Mouse (Mus musculus) kidney, postnatal 0 days (tissue): Measurements from ENCODE around the gene Cbx7. TPM values are rescaled to one million over a fixed set of nuclear protein-coding genes. Genes with fewer than 3 reads are reported as not detected.

Experiments
- ATAC-seq: fragments of 200-750 bp; cut with Nextera tagmentation; replicated peaks from 2 replicates; pipeline ENCODE4 v1.8.0; 2017; ENCODE audit warnings: low read depth, moderate number of reproducible peaks, moderate TSS enrichment, moderate library complexity; ENCODE audit not compliant: low FRiP score
- DNase-seq: peaks from one replicate; pipeline ENCODE4 v3.0.0-alpha.2; 2016; ENCODE audit warnings: low spot score
- H3K27ac ChIP-seq: fragments of 300-500 bp; sonication (generic); 2 replicates; pipeline ENCODE4 v1.5.1; 2014; ENCODE audit warnings: mild to moderate bottlenecking
- H3K27me3 ChIP-seq: fragments of 300-500 bp; sonication (generic); 2 replicates; pipeline ENCODE4 v1.6.1; 2014; ENCODE audit warnings: low read length, mixed read lengths; ENCODE audit not compliant: insufficient read depth
- H3K36me3 ChIP-seq: fragments of 300-500 bp; sonication (generic); 2 replicates; pipeline ENCODE4 v1.6.1; 2014; ENCODE audit warnings: low read length, mixed read lengths; ENCODE audit not compliant: insufficient read depth
- H3K4me1 ChIP-seq: fragments of 300-500 bp; sonication (generic); replicated peaks from 2 replicates; pipeline ENCODE4 v1.6.1; 2014; ENCODE audit warnings: antibody characterized with exemption, low read length, mixed read lengths; ENCODE audit not compliant: insufficient read depth
- H3K4me2 ChIP-seq: fragments of 300-500 bp; sonication (generic); 2 replicates; pipeline ENCODE4 v1.6.1; 2014; ENCODE audit warnings: mild to moderate bottlenecking, low read length, moderate library complexity, mixed read lengths
- H3K4me3 ChIP-seq: fragments of 300-500 bp; sonication (generic); replicated peaks from 2 replicates; pipeline ENCODE4 v1.5.1; 2014; ENCODE audit warnings: low read depth, low read length
- H3K9ac ChIP-seq: fragments of 300-500 bp; sonication (generic); 2 replicates; pipeline ENCODE4 v1.6.1; 2014; ENCODE audit warnings: low read depth, low read length
- H3K9me3 ChIP-seq: fragments of 300-500 bp; sonication (generic); replicated peaks from 2 replicates; pipeline ENCODE4 v1.6.1; 2016; ENCODE audit warnings: low read length, inconsistent platforms, mixed read lengths
- CTCF ChIP-seq: IDR thresholded peaks from 2 replicates; pipeline ENCODE4 v1.5.1; 2016; ENCODE audit warnings: antibody characterized with exemption, low read depth, mild to moderate bottlenecking, moderate library complexity
- WGBS: fragments of 180-500 bp; shearing (Covaris S2); extraction: QIAGEN DNeasy Blood & Tissue Kit; methylation state at CpG from one replicate; pipeline ENCODE4 v1.1.7; 2014; 5-methylcytosine and 5-hydroxymethylcytosine counted together
- polyA plus RNA-seq: library from polyadenylated mRNA; unstranded; fragments of >200 nt; fragmentation: Nextera tagmentation; extraction: Ambion mirVana; gene quantifications from 2 replicates; pipeline ENCODE4 v1.2.1, GENCODE M21; 2015

Gene Cbx7
- polyA plus RNA-seq, 1 experiment from 2014 or later: 4.6 TPM

DNA sequence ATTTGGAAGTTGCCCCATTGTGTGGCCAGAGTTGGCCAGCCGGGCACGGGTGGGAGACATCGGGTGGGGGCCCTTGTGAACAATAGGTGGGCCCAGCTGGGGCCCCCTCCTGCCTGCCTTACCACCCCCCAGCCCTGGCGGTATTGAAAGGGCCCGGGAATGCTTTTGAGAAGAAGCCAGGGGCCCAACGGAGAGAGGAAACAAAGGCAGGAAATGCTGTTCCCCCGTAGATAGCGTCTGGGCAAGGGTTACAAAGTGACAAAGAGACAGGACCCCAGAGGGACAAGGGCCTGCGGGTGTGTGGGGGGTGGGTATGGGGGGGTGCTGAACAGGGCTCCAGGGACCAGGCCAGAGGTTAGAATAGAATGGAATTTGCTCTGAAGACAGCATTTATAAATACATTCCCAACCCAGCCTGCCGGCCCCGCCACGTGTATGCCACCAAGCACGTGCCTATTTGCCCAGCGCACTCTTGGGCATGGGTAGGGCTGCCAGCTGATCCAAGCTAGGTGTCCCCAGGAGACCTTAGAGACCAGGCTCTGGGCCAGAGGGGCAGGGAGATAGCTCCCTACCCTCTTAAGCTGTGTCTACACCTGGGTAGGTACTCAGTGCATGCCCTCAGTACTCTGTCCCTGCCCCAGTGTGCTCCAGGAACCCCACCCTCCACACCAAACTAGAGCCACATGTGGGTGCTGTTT is 33.9 kb upstream of the Cbx7 start:
- Histone ChIP-seq H3K27ac (peak overlapping the region; percentile 61; the same call in 1 of the 2 replicates), H3K36me3 (no peaks in the 10 kb centered on the region), H3K9me3 (no peaks in the 10 kb centered on the region), H3K27me3 (no peaks in the 10 kb centered on the region), H3K9ac (no peak overlapping the region), H3K4me1 (peaks cover 3% of the 10 kb centered on the region), H3K4me2 (no peak overlapping the region), H3K4me3 (no peak overlapping the region)
- ATAC-seq (peak; percentile 44; the same call in 1 of the 2 replicates), DNase-seq (peak; percentile 33)
- 43% methylated on average over 14 of the region's 14 CpGs for WGBS
- no peak for TF ChIP-seq CTCF

DNA sequence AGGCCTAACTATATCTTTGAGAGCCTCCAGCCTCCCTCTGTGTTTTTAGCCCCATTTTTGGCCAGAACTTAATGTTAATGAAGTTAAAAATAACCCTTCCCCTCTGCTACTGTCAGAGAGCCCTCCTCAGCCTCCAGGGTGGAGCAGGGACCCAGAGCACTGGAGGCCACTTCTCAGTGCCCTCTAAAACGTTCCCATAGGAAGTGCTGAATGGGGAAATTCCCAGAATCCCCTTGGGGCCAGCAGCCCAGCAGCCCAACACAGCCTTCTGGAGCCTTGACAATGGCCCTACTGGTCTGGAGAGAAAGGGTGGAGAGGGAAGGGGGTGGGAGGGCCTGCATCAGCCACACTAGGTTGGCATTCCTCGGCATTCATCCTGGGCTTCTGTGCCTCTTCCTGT is 32.7 kb upstream of the Cbx7 start:
- H3K9ac ChIP-seq: no peak overlapping the region
- ATAC-seq (no peak), DNase-seq (no peak)
- no peaks in the 10 kb centered on the region for H3K9me3 ChIP-seq
- peak overlapping the region; percentile 61; the same call in 1 of the 2 replicates for H3K27ac ChIP-seq
- 54% methylated on average over 2 of the region's 2 CpGs for WGBS
- no peaks in the 10 kb centered on the region for H3K27me3 ChIP-seq
- H3K4me2 ChIP-seq: no peak overlapping the region
- no peak overlapping the region for H3K4me3 ChIP-seq
- TF ChIP-seq CTCF: no peak
- no peaks in the 10 kb centered on the region for H3K36me3 ChIP-seq
- peaks cover 3% of the 10 kb centered on the region for H3K4me1 ChIP-seq

DNA sequence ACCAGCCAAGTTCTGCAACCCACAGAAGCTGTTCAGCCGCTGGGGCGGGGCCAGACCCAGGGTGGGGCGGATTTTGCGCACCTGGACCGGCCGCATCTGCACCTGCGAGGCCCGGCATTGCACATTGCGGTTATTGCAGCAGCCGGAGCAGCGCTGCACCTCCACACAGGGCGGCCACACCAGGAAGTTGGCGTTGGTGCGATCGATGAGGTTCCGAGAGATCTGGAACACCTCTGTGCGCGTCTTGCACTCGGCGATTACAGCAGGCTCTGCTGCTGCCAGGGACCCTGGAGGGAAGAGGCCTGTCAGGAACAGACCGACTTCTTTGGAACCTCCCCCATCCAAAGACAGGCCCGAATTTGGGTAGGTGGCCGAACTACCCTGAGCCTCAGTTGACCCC is 30.7 kb upstream of the Cbx7 start:
- no peak overlapping the region for H3K4me2 ChIP-seq
- 90% methylated on average over 23 of the region's 23 CpGs for WGBS
- ATAC-seq (no peak), DNase-seq (no peak)
- no peak overlapping the region for H3K27ac ChIP-seq
- no peaks in the 10 kb centered on the region for H3K27me3 ChIP-seq
- H3K9ac ChIP-seq: no peak overlapping the region
- peaks cover 3% of the 10 kb centered on the region for H3K4me1 ChIP-seq
- no peaks in the 10 kb centered on the region for H3K9me3 ChIP-seq
- no peak for TF ChIP-seq CTCF
- no peak overlapping the region for H3K4me3 ChIP-seq
- peaks cover 6% of the 10 kb centered on the region; the same call in 1 of the 2 replicates for H3K36me3 ChIP-seq

DNA sequence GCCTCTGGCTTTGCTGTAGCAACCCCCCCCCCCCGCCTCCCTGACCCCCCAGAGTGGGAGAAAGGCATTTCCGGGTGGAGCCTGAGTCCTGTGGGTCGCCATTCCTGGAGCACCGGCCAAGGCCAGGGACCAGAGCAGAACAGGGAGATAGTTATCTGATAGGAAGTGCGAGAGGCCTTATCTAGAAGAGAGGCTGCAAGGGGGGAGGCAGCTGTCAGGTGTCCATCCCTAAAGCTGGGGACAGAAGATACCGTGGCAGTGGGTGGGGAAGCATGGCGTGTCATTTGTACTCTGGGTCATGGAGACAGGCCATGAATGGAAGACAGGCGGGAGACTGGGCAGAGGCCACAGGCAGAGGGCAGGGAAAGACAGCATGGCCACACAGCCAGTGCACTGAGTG is 29.8 kb upstream of the Cbx7 start:
- Histone ChIP-seq H3K27ac (no peak overlapping the region), H3K9ac (no peak overlapping the region), H3K4me1 (peaks cover 3% of the 10 kb centered on the region), H3K4me3 (no peak overlapping the region), H3K36me3 (peaks cover 9% of the 10 kb centered on the region; the same call in 1 of the 2 replicates), H3K9me3 (no peaks in the 10 kb centered on the region), H3K4me2 (no peak overlapping the region), H3K27me3 (no peaks in the 10 kb centered on the region)
- WGBS: 42% methylated on average over 8 of the region's 8 CpGs
- DNase-seq (no peak), ATAC-seq (no peak)
- no peak for TF ChIP-seq CTCF

DNA sequence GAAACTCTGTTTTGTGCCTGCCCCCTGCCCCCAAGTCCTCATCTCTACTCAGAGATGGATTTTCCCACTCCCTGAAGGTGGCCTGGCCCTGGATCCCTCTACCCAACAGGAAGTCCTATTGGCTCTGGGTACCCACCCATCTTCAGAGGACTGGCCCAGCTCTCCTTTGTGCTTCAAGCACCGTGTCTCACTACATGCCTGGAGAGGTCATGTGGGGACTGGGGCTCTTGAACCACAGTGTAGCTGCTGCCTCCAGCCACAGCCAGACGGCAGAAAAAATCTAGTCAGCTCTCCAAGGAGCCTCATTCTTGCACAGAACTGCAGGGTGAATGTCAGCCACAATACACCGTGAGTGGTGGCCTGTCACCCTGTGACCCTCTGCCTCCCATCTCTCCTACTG is 27.1 kb upstream of the Cbx7 start:
- H3K9ac ChIP-seq: no peak overlapping the region
- peaks cover 3% of the 10 kb centered on the region for H3K4me1 ChIP-seq
- 51% methylated on average over 3 of the region's 3 CpGs for WGBS
- no peak overlapping the region for H3K4me3 ChIP-seq
- no peaks in the 10 kb centered on the region for H3K27me3 ChIP-seq
- no peak for TF ChIP-seq CTCF
- H3K9me3 ChIP-seq: no peaks in the 10 kb centered on the region
- ATAC-seq (no peak), DNase-seq (no peak)
- peaks cover 9% of the 10 kb centered on the region; the same call in 1 of the 2 replicates for H3K36me3 ChIP-seq
- H3K27ac ChIP-seq: no peak overlapping the region
- H3K4me2 ChIP-seq: no peak overlapping the region

DNA sequence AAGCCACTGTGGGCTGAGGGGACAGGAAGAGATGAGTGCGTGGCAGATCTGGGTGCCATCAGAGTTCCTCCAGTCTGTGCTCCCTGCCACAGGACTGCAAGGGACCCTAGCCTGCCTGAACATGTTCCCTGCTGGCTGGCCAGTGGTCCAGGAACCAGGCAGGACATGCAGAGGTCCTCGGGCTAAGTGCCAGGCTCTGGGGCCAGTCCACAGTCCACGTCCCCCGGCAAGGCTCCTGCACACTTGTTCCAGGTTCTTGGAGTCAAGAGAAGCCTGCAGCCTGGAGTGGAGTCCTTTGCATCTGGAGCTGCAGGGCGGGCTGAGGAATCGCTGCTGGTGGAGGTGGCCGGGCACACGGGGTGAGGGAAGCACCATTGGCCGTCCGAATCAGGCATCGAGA is 25.9 kb upstream of the Cbx7 start:
- H3K4me3 ChIP-seq: no peak overlapping the region
- no peak overlapping the region for H3K9ac ChIP-seq
- no peak overlapping the region for H3K27ac ChIP-seq
- DNase-seq (no peak), ATAC-seq (no peak)
- WGBS: 86% methylated on average over 11 of the region's 11 CpGs
- peaks cover 3% of the 10 kb centered on the region for H3K4me1 ChIP-seq
- H3K4me2 ChIP-seq: no peak overlapping the region
- H3K27me3 ChIP-seq: no peaks in the 10 kb centered on the region
- no peaks in the 10 kb centered on the region for H3K9me3 ChIP-seq
- no peak for TF ChIP-seq CTCF
- peaks cover 9% of the 10 kb centered on the region; the same call in 1 of the 2 replicates for H3K36me3 ChIP-seq
